In genomic region chr10:93539775-93540430, GRCm38 (mm10) we compare ENCODE assay signal across 8 mouse cellular contexts. TPM values are rescaled to one million over a fixed set of nuclear protein-coding genes. Genes with fewer than 3 reads are reported as not detected.
DNase-seq lines count a peak whose midpoint lies in the region; ATAC-seq and TF ChIP-seq lines count a peak whose summit lies in the region.

Amdhd1 (minus strand) TSS chr10:93540033.

- WGBS in forebrain, embryonic 13.5 days, result 3% methylated on average over 35 of the region's 35 CpGs
- WGBS in lung, adult 2 months, result 1% methylated on average over 35 of the region's 35 CpGs
- WGBS in neural tube, embryonic 15.5 days, result 3% methylated on average over 35 of the region's 35 CpGs

- H3K9ac ChIP-seq in CH12.LX (ENCODE audit: insufficient read depth, low read depth), result peak within 1 kb of the TSS; percentile 85
- H3K9ac ChIP-seq in forebrain, embryonic 13.5 days, result peak within 1 kb of the TSS; percentile 43
- peak within 1 kb of the TSS; percentile 28; the same call in 1 of the 2 replicates for H3K9ac ChIP-seq in neural tube, embryonic 15.5 days (replicated peaks)

- peak within 1 kb of the TSS; percentile 73 for H3K4me2 ChIP-seq in CH12.LX (ENCODE audit: insufficient read depth, low read depth, poor library complexity, severe bottlenecking)
- H3K4me2 ChIP-seq in forebrain, embryonic 13.5 days, result peak within 1 kb of the TSS; percentile 68
- H3K4me2 ChIP-seq in neural tube, embryonic 15.5 days, result peak within 1 kb of the TSS; percentile 84

- ATAC-seq in cerebellum, adult (ENCODE audit: insufficient number of reproducible peaks, low FRiP score, low TSS enrichment), result peak; percentile 84
- ATAC-seq in forebrain, embryonic 13.5 days, result peak; percentile 94
- ATAC-seq in neural tube, embryonic 15.5 days (ENCODE audit: low FRiP score), result peak; percentile 91

- no peak; the same call in 1 of the 2 replicates for TF ChIP-seq EP300 in CH12.LX (IDR thresholded peaks at IDR 0.05; ENCODE audit: low read length)

- peak within 1 kb of the TSS; percentile 99 for H3K27ac ChIP-seq in CH12.LX (ENCODE audit: insufficient read depth, low read depth)
- H3K27ac ChIP-seq in forebrain, embryonic 13.5 days, result no peak within 1 kb of the TSS
- H3K27ac ChIP-seq in neural tube, embryonic 15.5 days (replicated peaks), result no peak within 1 kb of the TSS

- TF ChIP-seq POLR2A in CH12.LX (IDR thresholded peaks at IDR 0.05; ENCODE audit: low read depth, low read length), result peak; percentile 43; the same call in 1 of the 2 replicates
- TF ChIP-seq POLR2A in lung, adult 2 months (IDR thresholded peaks at IDR 0.05; ENCODE audit: borderline replicate concordance, extremely low read depth, low read depth, low read length), result no peak

- peak in 1 of 2 experiments; percentile 99; a peak in 2 of 4 replicates for TF ChIP-seq CTCF in CH12.LX (conservative IDR thresholded peaks at IDR 0.05 in 1 of 2, IDR thresholded peaks at IDR 0.05 in 1 of 2; ENCODE audit: low read depth in 2 of 2, low read length in 2 of 2)
- peak; percentile 56 for TF ChIP-seq CTCF in lung, adult 2 months (IDR thresholded peaks at IDR 0.05; ENCODE audit: insufficient read depth, low read length)

- intact Hi-C loops in heart, postnatal 10 days (cut with DNase I), result loop anchor here (10.0 kb wide), 2 partner anchors 245 to 495 kb away; no protein-coding TSS in a partner anchor

- peak; percentile 87 for TF ChIP-seq RAD21 in CH12.LX (IDR thresholded peaks at IDR 0.05; ENCODE audit: low read depth, low read length)

- H3K4me1 ChIP-seq in CH12.LX (ENCODE audit: control insufficient read depth in 1 of 2, insufficient read depth in 2 of 2), result peaks cover 0 to 36% of the 10 kb centered on the region in 2 experiments; a peak in 3 of 4 replicates
- peaks cover 13% of the 10 kb centered on the region for H3K4me1 ChIP-seq in forebrain, embryonic 13.5 days
- 0 out of 2 replicates have a peak, but pooled peaks cover 2% of the 10 kb centered on the region for H3K4me1 ChIP-seq in lung, adult 2 months (ENCODE audit: control insufficient read depth, insufficient read depth, low read length)
- H3K4me1 ChIP-seq in neural tube, embryonic 15.5 days, result peaks cover 8% of the 10 kb centered on the region

- in situ Hi-C loops in CH12.LX (cut with MboI; ENCODE audit: low pct_ligation_motif_present, low pct_unique_long_range_greater_than_20kb, low sequenced_read_pairs), result loop anchor here (5.0 kb wide), 1 partner anchor 37 kb away; no protein-coding TSS in a partner anchor

- H3K79me2 ChIP-seq in CH12.LX (replicated peaks; ENCODE audit: control insufficient read depth, extremely low read depth, insufficient read depth, poor library complexity, severe bottlenecking), result no peaks in the 10 kb centered on the region

- no peaks in the 10 kb centered on the region for H3K36me3 ChIP-seq in CH12.LX (replicated peaks in 1 of 2; ENCODE audit: control insufficient read depth in 1 of 2, insufficient read depth in 1 of 2, low read length in 1 of 2)
- H3K36me3 ChIP-seq in forebrain, embryonic 13.5 days (ENCODE audit: poor library complexity, severe bottlenecking), result no peaks in the 10 kb centered on the region
- no peaks in the 10 kb centered on the region for H3K36me3 ChIP-seq in neural tube, embryonic 15.5 days

- H3K4me3 ChIP-seq in CH12.LX (replicated peaks in 1 of 3; ENCODE audit: low read depth in 2 of 3, low read length in 2 of 3, poor library complexity in 1 of 3), result peak within 1 kb of the TSS; percentile 46 to 77 (median 56)
- peak within 1 kb of the TSS; percentile 37 for H3K4me3 ChIP-seq in forebrain, embryonic 13.5 days
- peak within 1 kb of the TSS; percentile 54 for H3K4me3 ChIP-seq in lung, adult 2 months (replicated peaks; ENCODE audit: extremely low read depth, low read depth, low read length)
- H3K4me3 ChIP-seq in neural tube, embryonic 15.5 days (replicated peaks), result peak within 1 kb of the TSS; percentile 40

- dilution Hi-C loops in CH12.LX (cut with MboI; ENCODE audit: extremely low pct_ligation_motif_present, extremely low pct_unique_long_range_greater_than_20kb, low sequenced_read_pairs), result no loop called here

- no peaks in the 10 kb centered on the region for H3K27me3 ChIP-seq in CH12.LX (replicated peaks)
- H3K27me3 ChIP-seq in forebrain, embryonic 13.5 days, result peaks cover 16% of the 10 kb centered on the region
- peaks cover 10% of the 10 kb centered on the region; the same call in 1 of the 2 replicates for H3K27me3 ChIP-seq in neural tube, embryonic 15.5 days (replicated peaks)

- DNase-seq in CH12.LX (ENCODE audit: extremely low read depth), result peak; percentile 89
- peak; percentile 86 to 88 for DNase-seq in heart, postnatal 10 days
- DNase-seq in kidney, postnatal 4 days, result peak; percentile 87 to 93
- DNase-seq in lung, adult 2 months, result peak; percentile 71
- peak; percentile 56 for DNase-seq in testis, postnatal 14 days (ENCODE audit: low spot score)

- no peaks in the 10 kb centered on the region for H3K9me3 ChIP-seq in CH12.LX (replicated peaks; ENCODE audit: low read length)
- H3K9me3 ChIP-seq in forebrain, embryonic 13.5 days (replicated peaks), result no peaks in the 10 kb centered on the region
- H3K9me3 ChIP-seq in neural tube, embryonic 15.5 days (replicated peaks), result no peaks in the 10 kb centered on the region

TF ChIP-seq in CH12.LX, 34 proteins besides CTCF, POLR2A, EP300 and RAD21:
- TF ChIP-seq SMC3 (IDR thresholded peaks at IDR 0.05; ENCODE audit: low read depth, low read length) (peak; percentile 96), ZNF384 (IDR thresholded peaks at IDR 0.05; ENCODE audit: low read depth, low read length) (no peak; the same call in 1 of the 2 replicates), ZC3H11A (IDR thresholded peaks at IDR 0.05; ENCODE audit: low read depth, low read length) (peak; percentile 61), MAZ (IDR thresholded peaks at IDR 0.05; ENCODE audit: low read depth, low read length) (peak; percentile 78), NELFE (IDR thresholded peaks at IDR 0.05; ENCODE audit: low read depth, low read length) (peak; percentile 65), TBP (conservative IDR thresholded peaks at IDR 0.05; ENCODE audit: low read depth, low read length) (no peak), NRF1 (IDR thresholded peaks at IDR 0.05; ENCODE audit: low read depth, low read length) (peak; percentile 80), KAT2A (IDR thresholded peaks at IDR 0.05; ENCODE audit: insufficient replicate concordance, low read length) (no peak), USF1 (IDR thresholded peaks at IDR 0.05; ENCODE audit: low read depth, low read length) (peak; percentile 33; the same call in 1 of the 2 replicates), HCFC1 (IDR thresholded peaks at IDR 0.05; ENCODE audit: low read depth, low read length) (peak; percentile 56), CHD2 (IDR thresholded peaks at IDR 0.05; ENCODE audit: low read length) (no peak), POLR2AphosphoS2 (IDR thresholded peaks at IDR 0.05; ENCODE audit: low read depth, low read length) (no peak), BHLHE40 (IDR thresholded peaks at IDR 0.05; ENCODE audit: low read depth, low read length) (peak; percentile 100), USF2 (conservative IDR thresholded peaks at IDR 0.05; ENCODE audit: low read depth, low read length) (no peak), E2F4 (IDR thresholded peaks at IDR 0.05; ENCODE audit: insufficient replicate concordance, low read depth, low read length) (0 out of 2 replicates have a peak, but pooled peaks have one; percentile 52), JUN (IDR thresholded peaks at IDR 0.05; ENCODE audit: insufficient read depth, low read depth, low read length) (no peak), ELF1 (IDR thresholded peaks at IDR 0.05; ENCODE audit: low read depth, low read length) (peak; percentile 71), ZKSCAN1 (IDR thresholded peaks at IDR 0.05; ENCODE audit: borderline replicate concordance, low read depth, low read length) (no peak), MYC (IDR thresholded peaks at IDR 0.05; ENCODE audit: low read depth, low read length) (0 out of 2 replicates have a peak, but pooled peaks have one; percentile 46), MEF2A (IDR thresholded peaks at IDR 0.05; ENCODE audit: borderline replicate concordance, low read depth, low read length) (peak; percentile 67), IRF4 (IDR thresholded peaks at IDR 0.05; ENCODE audit: low read depth, low read length) (peak; percentile 70; the same call in 1 of the 2 replicates), PAX5 (IDR thresholded peaks at IDR 0.05; ENCODE audit: low read length) (no peak), GABPA (IDR thresholded peaks at IDR 0.05; ENCODE audit: insufficient replicate concordance, low read depth, low read length) (no peak), JUND (conservative IDR thresholded peaks at IDR 0.05; ENCODE audit: low read depth, low read length) (no peak), ZMIZ1 (IDR thresholded peaks at IDR 0.05; ENCODE audit: low read depth, low read length) (no peak), ETS1 (conservative IDR thresholded peaks at IDR 0.05; ENCODE audit: low read depth, low read length) (peak; percentile 33; the same call in 1 of the 2 replicates), TCF12 (IDR thresholded peaks at IDR 0.05; ENCODE audit: low read depth, low read length) (peak; percentile 76), MAFK (IDR thresholded peaks at IDR 0.05; ENCODE audit: insufficient replicate concordance, low read length) (no peak), CHD1 (IDR thresholded peaks at IDR 0.05; ENCODE audit: low read depth, low read length) (no peak), MXI1 (IDR thresholded peaks at IDR 0.05; ENCODE audit: low read depth, low read length) (peak; percentile 83), MAX (IDR thresholded peaks at IDR 0.05; ENCODE audit: low read length) (peak; percentile 74), RCOR1 (conservative IDR thresholded peaks at IDR 0.05; ENCODE audit: low read depth, low read length) (0 out of 2 replicates have a peak, but pooled peaks have one; percentile 71), UBTF (IDR thresholded peaks at IDR 0.05; ENCODE audit: low read depth, low read length) (peak; percentile 93), SIN3A (IDR thresholded peaks at IDR 0.05; ENCODE audit: low read length) (peak; percentile 51; the same call in 1 of the 2 replicates)

RNA-seq across cellular contexts. Expression of gene Amdhd1, which starts in this region (rescaled TPM):
- total RNA-seq in CH12.LX (2012; rRNA removed) (4.6 and 8.4 TPM in 2 replicates), CH12.LX (2014; rRNA removed) (2.4 and 3.3 TPM in 2 replicates)
- polyA plus RNA-seq in CH12.LX (2012; ENCODE audit: insufficient read length, low read depth), result 2.3 and 2.4 TPM in 2 replicates
- 0.30 TPM in 1 of 2 replicates, not detected in the other for polyA plus RNA-seq in forebrain, embryonic 13.5 days (2015; fragmentation: Nextera tagmentation; extraction: Ambion mirVana)
- total RNA-seq in heart, postnatal 10 days (2021), result under 1 TPM in 1 of 2 experiments, not detected in 1; 0.10 TPM
- polyA plus RNA-seq in lung, adult 2 months (2012; rRNA removed), result 0.18 and 0.31 TPM in 2 replicates
- 0.06 and 0.11 TPM in 2 replicates for polyA plus RNA-seq in neural tube, embryonic 15.5 days (2015; fragmentation: Nextera tagmentation; extraction: Ambion mirVana)

Comparison
In these comparisons a context has a peak if more than half of its experiments do, and no peak if none do; other contexts are left out.
1. Peak in ATAC-seq, H3K4me3 ChIP-seq, H3K9ac ChIP-seq and H3K4me2 ChIP-seq in forebrain, embryonic 13.5 days; RNA of the gene not detected or under 1 TPM.
2. Peak in DNase-seq in heart, postnatal 10 days; RNA of the gene not detected or under 1 TPM.
3. Peak in DNase-seq and H3K4me3 ChIP-seq in lung, adult 2 months; RNA of the gene not detected or under 1 TPM.
4. Peak in ATAC-seq, H3K4me3 ChIP-seq, H3K9ac ChIP-seq and H3K4me2 ChIP-seq in neural tube, embryonic 15.5 days; RNA of the gene not detected or under 1 TPM.
5. H3K9ac ChIP-seq: peak in every context shown above with its lines; median percentile 85 in CH12.LX; 43 in forebrain, embryonic 13.5 days; 28 in neural tube, embryonic 15.5 days.